In the genomic region with DNA sequence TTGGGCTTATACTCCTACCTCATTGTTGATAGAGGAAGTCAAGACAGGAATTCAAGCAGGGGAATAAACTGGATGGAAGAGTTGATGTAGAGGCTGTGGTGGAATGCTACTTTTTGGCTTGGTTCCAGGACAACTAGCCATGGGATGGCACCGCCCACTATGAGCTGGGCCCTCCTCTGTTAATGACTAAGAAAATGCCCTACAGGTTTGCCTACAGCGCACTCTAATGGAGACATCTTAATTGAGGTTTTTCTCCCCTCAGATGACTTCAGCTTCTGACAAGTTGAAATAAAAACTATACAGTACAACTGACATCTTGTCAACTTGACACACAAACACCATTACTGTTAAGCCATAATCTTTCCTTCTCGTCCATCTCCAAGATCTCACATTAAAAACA, we compare ENCODE assay signal across 20 mouse cellular contexts.
A peak's percentile ranks its signal among the peaks of the same experiment; 100 is the strongest.
DNase-seq lines count a peak whose midpoint lies in the region; ATAC-seq lines count a peak whose summit lies in the region.
"Had no signal": no experiment of that assay in that cellular context is flagged by ENCODE, and none has a peak within 500 bp of the region (broad histone marks: within the 10 kb centered on the region; RNA-seq: fewer than 3 reads in every experiment).

No protein-coding gene starts in this region.

- H3K4me3 ChIP-seq in kidney, embryonic 15.5 days (replicated peaks) = no peak overlapping the region
- H3K4me3 ChIP-seq: embryonic facial prominence, embryonic 15.5 days; left cerebral cortex, adult 2 months; liver, embryonic 12.5 days; midbrain, embryonic 10.5 days; stomach, embryonic 15.5 days had no signal

- 77% methylated on average over 3 of the region's 3 CpGs for WGBS in kidney, embryonic 15.5 days

- no peaks in the 10 kb centered on the region for H3K4me1 ChIP-seq in kidney, embryonic 15.5 days
- H3K4me1 ChIP-seq: embryonic facial prominence, embryonic 15.5 days; liver, embryonic 12.5 days; midbrain, embryonic 10.5 days; stomach, embryonic 15.5 days had no signal

- H3K36me3 ChIP-seq in kidney, embryonic 15.5 days = no peaks in the 10 kb centered on the region
- H3K36me3 ChIP-seq: embryonic facial prominence, embryonic 15.5 days; liver, embryonic 12.5 days; midbrain, embryonic 10.5 days; stomach, embryonic 15.5 days had no signal

- H3K27ac ChIP-seq in kidney, embryonic 15.5 days = no peak overlapping the region
- H3K27ac ChIP-seq: embryonic facial prominence, embryonic 15.5 days; hindbrain, embryonic 14.5 days; left cerebral cortex, adult 2 months; liver, embryonic 12.5 days; midbrain, embryonic 10.5 days; stomach, embryonic 15.5 days had no signal

- no peaks in the 10 kb centered on the region for H3K27me3 ChIP-seq in kidney, embryonic 15.5 days
- H3K27me3 ChIP-seq: embryonic facial prominence, embryonic 15.5 days; liver, embryonic 12.5 days; stomach, embryonic 15.5 days had no signal

- H3K4me2 ChIP-seq in kidney, embryonic 15.5 days = no peak overlapping the region
- H3K4me2 ChIP-seq: embryonic facial prominence, embryonic 15.5 days; hindbrain, embryonic 14.5 days; liver, embryonic 12.5 days; stomach, embryonic 15.5 days had no signal

- no peak for ATAC-seq in kidney, embryonic 15.5 days (replicated peaks; ENCODE audit: low FRiP score)
- ATAC-seq: liver, embryonic 12.5 days had no signal

- H3K9ac ChIP-seq in kidney, embryonic 15.5 days = no peak overlapping the region
- H3K9ac ChIP-seq: embryonic facial prominence, embryonic 15.5 days; hindbrain, embryonic 14.5 days; liver, embryonic 12.5 days; stomach, embryonic 15.5 days had no signal

- no peaks in the 10 kb centered on the region for H3K9me3 ChIP-seq in kidney, embryonic 15.5 days (replicated peaks)
- H3K9me3 ChIP-seq: embryonic facial prominence, embryonic 15.5 days; liver, embryonic 12.5 days; midbrain, embryonic 10.5 days; stomach, embryonic 15.5 days had no signal

- DNase-seq in embryo, embryonic 10 days (ENCODE audit: low spot score) = peak; percentile 6
- DNase-seq in embryo, embryonic 9.5 days (ENCODE audit: extremely low spot score) = no peak
- DNase-seq in kidney, postnatal 14 days = peak; percentile 12
- DNase-seq in 3134 (ENCODE audit: extremely low read depth, insufficient read length, low spot score) = peak; percentile 0
- DNase-seq in Muller cell, postnatal 12 days (ENCODE audit: inconsistent ontology term) = peak; percentile 6
- no peak for DNase-seq in thymus, postnatal 0 days (ENCODE audit: low spot score)
- DNase-seq: adrenal gland, adult 8-10 months; cerebellum, adult 11 months; cerebellum, postnatal 36 days; gastrocnemius, postnatal 14 days; kidney, adult 2 months; right cerebral cortex, adult 18-20 months; thymus, postnatal 25 days had no signal

Comparison
In these comparisons a context has a peak if more than half of its experiments do, and no peak if none do; other contexts are left out.
1. DNase-seq: peak in embryo, embryonic 10 days (single experiment), kidney, postnatal 14 days (single experiment), 3134 (single experiment) and Muller cell, postnatal 12 days (single experiment); none in embryo, embryonic 9.5 days (single experiment) and thymus, postnatal 0 days (single experiment).